Mouse (Mus musculus): ENCODE results near the gene Birc3.

DNA sequence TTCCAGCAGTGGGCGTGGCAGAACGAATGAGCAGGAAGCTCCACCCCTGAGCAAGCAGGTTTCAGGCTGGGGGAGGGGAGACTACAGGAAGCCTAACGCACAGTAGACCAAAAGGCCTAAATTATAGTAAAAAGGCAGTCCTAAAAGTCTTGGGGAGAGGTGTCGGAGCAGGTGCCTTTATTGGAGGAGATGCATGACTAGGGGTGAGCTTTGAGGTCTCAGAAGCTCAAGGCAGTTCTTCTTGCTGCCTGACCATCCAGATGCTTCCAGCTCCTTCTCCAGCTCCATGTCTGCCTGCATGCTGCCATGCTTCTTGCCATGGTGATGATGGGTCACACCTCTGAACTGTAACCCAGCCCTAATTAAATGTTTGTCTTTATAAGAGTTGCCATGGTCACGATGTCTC lies 67.9 kb downstream of the Birc3 start:
- TF ChIP-seq CTCF (IDR thresholded peaks at IDR 0.05; ENCODE audit: insufficient read depth, low read depth, low read length) (no peak), POLR2A (IDR thresholded peaks at IDR 0.05; ENCODE audit: insufficient read depth, low read depth, low read length) (no peak)
